Comparison of ENCODE assay signal across 8 mouse cellular contexts in genomic region chr1:92895089-92895488, GRCm38 (mm10). TPM values are rescaled to one million over a fixed set of nuclear protein-coding genes. Genes with fewer than 3 reads are reported as not detected.
DNase-seq lines count a peak whose midpoint lies in the region; ATAC-seq lines count a peak whose summit lies in the region.
"Had no signal": no experiment of that assay in that cellular context is flagged by ENCODE, and none has a peak within 500 bp of the region (broad histone marks: within the 10 kb centered on the region; RNA-seq: fewer than 3 reads in every experiment).

No protein-coding gene starts in this region.

- no peaks in the 10 kb centered on the region for H3K27me3 ChIP-seq in forebrain, embryonic 11.5 days (ENCODE audit: control insufficient read depth, insufficient read depth, low read length)
- peaks cover 25% of the 10 kb centered on the region for H3K27me3 ChIP-seq in hindbrain, embryonic 10.5 days (ENCODE audit: insufficient read depth, poor library complexity, severe bottlenecking)

- H3K36me3 ChIP-seq in forebrain, embryonic 11.5 days (ENCODE audit: control insufficient read depth, insufficient read depth, low read length): no peaks in the 10 kb centered on the region
- no peaks in the 10 kb centered on the region for H3K36me3 ChIP-seq in hindbrain, embryonic 10.5 days

- H3K9me3 ChIP-seq in forebrain, embryonic 11.5 days (ENCODE audit: control insufficient read depth, low read length): no peaks in the 10 kb centered on the region
- no peaks in the 10 kb centered on the region for H3K9me3 ChIP-seq in hindbrain, embryonic 10.5 days

- no peak overlapping the region for H3K4me3 ChIP-seq in forebrain, embryonic 11.5 days (ENCODE audit: low read depth, low read length)
- no peak overlapping the region for H3K4me3 ChIP-seq in hindbrain, embryonic 10.5 days

- H3K9ac ChIP-seq in forebrain, embryonic 11.5 days (ENCODE audit: low read length): no peak overlapping the region

- 13% methylated on average over 3 of the region's 3 CpGs for WGBS in forebrain, embryonic 11.5 days
- WGBS in hindbrain, embryonic 10.5 days: 12% methylated on average over 3 of the region's 3 CpGs

- H3K4me1 ChIP-seq in forebrain, embryonic 11.5 days (replicated peaks; ENCODE audit: control insufficient read depth, insufficient read depth, low read length): no peaks in the 10 kb centered on the region
- no peaks in the 10 kb centered on the region for H3K4me1 ChIP-seq in hindbrain, embryonic 10.5 days (replicated peaks)

- no peak overlapping the region for H3K27ac ChIP-seq in forebrain, embryonic 11.5 days (ENCODE audit: low read depth, low read length)
- no peak overlapping the region for H3K27ac ChIP-seq in hindbrain, embryonic 10.5 days
- H3K27ac ChIP-seq: macrophage had no signal

- H3K4me2 ChIP-seq in forebrain, embryonic 11.5 days (ENCODE audit: low read depth, low read length, severe bottlenecking): no peak overlapping the region

- peak; percentile 78 for ATAC-seq in forebrain, embryonic 11.5 days (replicated peaks; ENCODE audit: low FRiP score)
- ATAC-seq in megakaryocyte progenitor cell, adult 5-6 weeks (replicated peaks; ENCODE audit: poor library complexity): peak; percentile 99

- peak; percentile 81 for DNase-seq in MN1 (ENCODE audit: low spot score)
- DNase-seq in c-Kit-positive CD71-positive TER-119-positive erythroid progenitor cells, embryonic 14.5 days (ENCODE audit: low spot score): peak; percentile 58
- DNase-seq in forebrain, embryonic 11.5 days (ENCODE audit: low spot score): peak; percentile 92
- peak; percentile 83 for DNase-seq in hindbrain, embryonic 10.5 days (ENCODE audit: low spot score)
- peak; percentile 85 for DNase-seq in layer of hippocampus, postnatal 10 days (ENCODE audit: low spot score in 2 of 2)
- peak; percentile 88 to 89 for DNase-seq in right cerebral cortex, postnatal 10 days (ENCODE audit: low spot score in 2 of 2)

RNA-seq across cellular contexts. Expression of gene Ankmy1, which starts 7.6 kb away (rescaled TPM):
- polyA plus RNA-seq in forebrain, embryonic 11.5 days (2014; fragmentation: Nextera tagmentation; extraction: Ambion mirVana): 1.5 and 1.8 TPM in 2 replicates
- polyA plus RNA-seq in hindbrain, embryonic 10.5 days (2016; fragmentation: Nextera tagmentation; extraction: Ambion mirVana): 0.29 and 0.30 TPM in 2 replicates
- total RNA-seq in layer of hippocampus, postnatal 10 days (2021): under 1 TPM in 1 of 2 experiments, not detected in 1; 0.21 TPM
- total RNA-seq in megakaryocyte progenitor cell, adult 5-6 weeks (2015): 0.27 TPM in 1 of 2 replicates, not detected in the other
- 0.34 TPM in 1 of 2 replicates, not detected in the other for total RNA-seq in megakaryocyte progenitor cell, adult 5-6 weeks (2017)

RNA-seq across cellular contexts. Expression of gene Dusp28, which starts 11.7 kb away (rescaled TPM):
- 16.0 and 19.0 TPM in 2 replicates for polyA plus RNA-seq in forebrain, embryonic 11.5 days (2014; fragmentation: Nextera tagmentation; extraction: Ambion mirVana)
- 10.8 and 11.1 TPM in 2 replicates for polyA plus RNA-seq in hindbrain, embryonic 10.5 days (2016; fragmentation: Nextera tagmentation; extraction: Ambion mirVana)
- total RNA-seq in layer of hippocampus, postnatal 10 days (2021): 1 to 10 TPM; 8.3 to 9.6 TPM
- total RNA-seq in megakaryocyte progenitor cell, adult 5-6 weeks (2015): 8.5 and 10.0 TPM in 2 replicates
- total RNA-seq in megakaryocyte progenitor cell, adult 5-6 weeks (2017): 2.2 and 2.9 TPM in 2 replicates

RNA-seq across cellular contexts. Expression of gene Rnpepl1, which starts 15.5 kb away (rescaled TPM):
- polyA plus RNA-seq in forebrain, embryonic 11.5 days (2014; fragmentation: Nextera tagmentation; extraction: Ambion mirVana): 27.4 and 31.8 TPM in 2 replicates
- 27.3 and 27.5 TPM in 2 replicates for polyA plus RNA-seq in hindbrain, embryonic 10.5 days (2016; fragmentation: Nextera tagmentation; extraction: Ambion mirVana)
- total RNA-seq in layer of hippocampus, postnatal 10 days (2021): 10 to 100 TPM; 41.7 to 53.5 TPM
- 18.2 and 22.8 TPM in 2 replicates for total RNA-seq in megakaryocyte progenitor cell, adult 5-6 weeks (2015)
- total RNA-seq in megakaryocyte progenitor cell, adult 5-6 weeks (2017): 11.4 and 15.7 TPM in 2 replicates

RNA-seq across cellular contexts. Expression of gene Capn10, which starts 39.1 kb away (rescaled TPM):
- polyA plus RNA-seq in forebrain, embryonic 11.5 days (2014; fragmentation: Nextera tagmentation; extraction: Ambion mirVana): 41.0 and 43.0 TPM in 2 replicates
- 44.6 and 53.0 TPM in 2 replicates for polyA plus RNA-seq in hindbrain, embryonic 10.5 days (2016; fragmentation: Nextera tagmentation; extraction: Ambion mirVana)
- total RNA-seq in layer of hippocampus, postnatal 10 days (2021): 10 to 100 TPM; 50.7 to 55.1 TPM
- total RNA-seq in megakaryocyte progenitor cell, adult 5-6 weeks (2015): 4.4 and 6.9 TPM in 2 replicates
- 8.2 and 9.2 TPM in 2 replicates for total RNA-seq in megakaryocyte progenitor cell, adult 5-6 weeks (2017)

RNA-seq across cellular contexts. Expression of gene Gpr35, which starts 55.6 kb away (rescaled TPM):
- polyA plus RNA-seq in forebrain, embryonic 11.5 days (2014; fragmentation: Nextera tagmentation; extraction: Ambion mirVana): 0.16 and 0.40 TPM in 2 replicates
- 0.05 and 0.51 TPM in 2 replicates for polyA plus RNA-seq in hindbrain, embryonic 10.5 days (2016; fragmentation: Nextera tagmentation; extraction: Ambion mirVana)
- total RNA-seq in layer of hippocampus, postnatal 10 days (2021): under 1 TPM; 0.11 to 0.78 TPM
- 1.1 TPM in 2 replicates for total RNA-seq in megakaryocyte progenitor cell, adult 5-6 weeks (2015)
- 0.74 and 1.6 TPM in 2 replicates for total RNA-seq in megakaryocyte progenitor cell, adult 5-6 weeks (2017)
